Mouse (Mus musculus) midbrain, embryonic 14.5 days (tissue): ENCODE results near the gene Pde1b. TPM values are rescaled to one million over a fixed set of nuclear protein-coding genes. Genes with fewer than 3 reads are reported as not detected.

ENCODE experiments used
- ATAC-seq: fragments of 200-750 bp; cut with Nextera tagmentation; 2 replicates; pipeline ENCODE4 v1.8.0; 2017; ENCODE audit warnings: moderate number of reproducible peaks, moderate library complexity; ENCODE audit not compliant: low FRiP score, low TSS enrichment
- DNase-seq: peaks from one replicate; pipeline ENCODE4 v3.0.0-alpha.2; 2015
- H3K27ac ChIP-seq: fragments of 300-500 bp; sonication (generic); replicated peaks from 2 replicates; pipeline ENCODE4 v1.5.1; 2014; ENCODE audit warnings: mild to moderate bottlenecking, low read depth, low read length, moderate library complexity
- H3K27me3 ChIP-seq: fragments of 300-500 bp; sonication (generic); 2 replicates; pipeline ENCODE4 v1.6.1; 2014; ENCODE audit warnings: low read length, control low read depth, mixed read lengths; ENCODE audit not compliant: control insufficient read depth, insufficient read depth
- H3K36me3 ChIP-seq: fragments of 300-500 bp; sonication (generic); 2 replicates; pipeline ENCODE4 v1.6.1; 2014; ENCODE audit warnings: low read length, control low read depth; ENCODE audit not compliant: control insufficient read depth, insufficient read depth
- H3K4me1 ChIP-seq: fragments of 300-500 bp; sonication (generic); 2 replicates; pipeline ENCODE4 v1.6.1; 2014; ENCODE audit warnings: mild to moderate bottlenecking, antibody characterized with exemption, low read length, control low read depth; ENCODE audit not compliant: control insufficient read depth, insufficient read depth
- H3K4me2 ChIP-seq: fragments of 300-500 bp; sonication (generic); 2 replicates; pipeline ENCODE4 v1.6.1; 2014; ENCODE audit warnings: mild to moderate bottlenecking, low read length, moderate library complexity
- H3K4me3 ChIP-seq: fragments of 300-500 bp; sonication (generic); replicated peaks from 2 replicates; pipeline ENCODE4 v1.5.1; 2014; ENCODE audit warnings: low read depth, low read length
- H3K9ac ChIP-seq: fragments of 300-500 bp; sonication (generic); replicated peaks from 2 replicates; pipeline ENCODE4 v1.6.1; 2014; ENCODE audit warnings: mild to moderate bottlenecking, low read length, moderate library complexity
- H3K9me3 ChIP-seq: fragments of 300-500 bp; sonication (generic); 2 replicates; pipeline ENCODE4 v1.6.1; 2016; ENCODE audit warnings: low read length, control low read depth, mixed read lengths; ENCODE audit not compliant: control insufficient read depth
- WGBS: fragments of 180-500 bp; shearing (Covaris S2); extraction: QIAGEN DNeasy Blood & Tissue Kit; methylation state at CpG from one replicate; pipeline ENCODE4 v1.1.7; 2014; 5-methylcytosine and 5-hydroxymethylcytosine counted together
- polyA plus RNA-seq: library from polyadenylated mRNA; unstranded; fragments of >200 nt; fragmentation: Nextera tagmentation; extraction: Ambion mirVana; gene quantifications from 2 replicates; pipeline ENCODE4 v1.2.1, GENCODE M21; 2014

The Pde1b gene
- polyA plus RNA-seq, 1 experiment from 2014 or later = 90.8 TPM

- no peak for DNase-seq
- Histone ChIP-seq H3K9me3 (no peaks in the 10 kb centered on the region), H3K4me2 (peak overlapping the region; percentile 85), H3K9ac (peak overlapping the region; percentile 77), H3K4me1 (peaks cover 17% of the 10 kb centered on the region), H3K27ac (peak overlapping the region; percentile 73), H3K36me3 (peaks cover 3% of the 10 kb centered on the region; the same call in 1 of the 2 replicates), H3K4me3 (peak overlapping the region; percentile 81), H3K27me3 (no peaks in the 10 kb centered on the region)
- ATAC-seq = no peak
- WGBS = 21% methylated on average over 2 of the region's 2 CpGs
These were observed 33.6 kb downstream of the Pde1b start for GRCm38 (mm10) chr15:103536456-103536855.

GRCm38 (mm10) chr15:103537011-103537821 is 34.4 kb downstream of the Pde1b start:
- peak overlapping the region; percentile 85 for H3K4me2 ChIP-seq
- H3K9me3 ChIP-seq = no peaks in the 10 kb centered on the region
- WGBS = under 1% methylated on average over 37 of the region's 37 CpGs
- H3K9ac ChIP-seq = peak overlapping the region; percentile 77
- peaks cover 3% of the 10 kb centered on the region; the same call in 1 of the 2 replicates for H3K36me3 ChIP-seq
- H3K27ac ChIP-seq = peak overlapping the region; percentile 73
- ATAC-seq (peak; percentile 65), DNase-seq (peak; percentile 60)
- H3K27me3 ChIP-seq = no peaks in the 10 kb centered on the region
- H3K4me3 ChIP-seq = peak overlapping the region; percentile 81
- H3K4me1 ChIP-seq = peaks cover 17% of the 10 kb centered on the region

- ATAC-seq (peak; percentile 88), DNase-seq (peak; percentile 91)
- Histone ChIP-seq H3K36me3 (peaks cover 3% of the 10 kb centered on the region; the same call in 1 of the 2 replicates), H3K4me2 (peak within 1 kb of the TSS; percentile 85), H3K9me3 (no peaks in the 10 kb centered on the region), H3K27me3 (no peaks in the 10 kb centered on the region), H3K9ac (peak within 1 kb of the TSS; percentile 77), H3K4me1 (peaks cover 17% of the 10 kb centered on the region), H3K27ac (peak within 1 kb of the TSS; percentile 73), H3K4me3 (peak within 1 kb of the TSS; percentile 81)
- under 1% methylated on average over 36 of the region's 36 CpGs for WGBS
These were observed 35.0 kb downstream of the Pde1b start, which contains the start of gene Ppp1r1a for GRCm38 (mm10) chr15:103537822-103538213. Gene Ppp1r1a, minus strand, starts transcription at chr15:103538003.

GRCm38 (mm10) chr15:103539259-103539658 is 36.4 kb downstream of the Pde1b start:
- Histone ChIP-seq H3K27ac (no peak overlapping the region), H3K4me2 (no peak overlapping the region), H3K36me3 (peaks cover 3% of the 10 kb centered on the region; the same call in 1 of the 2 replicates), H3K4me1 (peaks cover 17% of the 10 kb centered on the region), H3K9ac (no peak overlapping the region), H3K27me3 (no peaks in the 10 kb centered on the region), H3K4me3 (no peak overlapping the region), H3K9me3 (no peaks in the 10 kb centered on the region)
- DNase-seq (no peak), ATAC-seq (no peak)
- WGBS = 57% methylated on average over 2 of the region's 2 CpGs

- WGBS = 86% methylated on average over 1 of the region's 1 CpGs
These were observed 37.8 kb downstream of the Pde1b start for GRCm38 (mm10) chr15:103540646-103541045.

GRCm38 (mm10) chr15:103542526-103542925 is 39.7 kb downstream of the Pde1b start:
- Histone ChIP-seq H3K36me3 (no peaks in the 10 kb centered on the region), H3K9me3 (no peaks in the 10 kb centered on the region), H3K9ac (no peak overlapping the region), H3K27ac (no peak overlapping the region), H3K4me1 (0 out of 2 replicates have a peak, but pooled peaks cover 6% of the 10 kb centered on the region), H3K4me3 (no peak overlapping the region), H3K4me2 (no peak overlapping the region), H3K27me3 (no peaks in the 10 kb centered on the region)
- DNase-seq = no peak
- ATAC-seq = no peak

More at GRCm38 (mm10) chr15:103540646-103541045, 37.8 kb downstream of the Pde1b start:
- H3K27me3 ChIP-seq = no peaks in the 10 kb centered on the region
- H3K36me3 ChIP-seq = no peaks in the 10 kb centered on the region
- peaks cover 14% of the 10 kb centered on the region for H3K4me1 ChIP-seq
- H3K27ac ChIP-seq = no peak overlapping the region
- H3K9me3 ChIP-seq = no peaks in the 10 kb centered on the region
- no peak for ATAC-seq
- no peak overlapping the region for H3K4me3 ChIP-seq
- H3K9ac ChIP-seq = no peak overlapping the region
- H3K4me2 ChIP-seq = no peak overlapping the region
- DNase-seq = no peak

GRCm38 (mm10) chr15:103547983-103548382 is 45.1 kb downstream of the Pde1b start:
- ATAC-seq (no peak), DNase-seq (no peak)
- Histone ChIP-seq H3K4me3 (no peak overlapping the region), H3K4me2 (no peak overlapping the region), H3K9me3 (no peaks in the 10 kb centered on the region), H3K27me3 (no peaks in the 10 kb centered on the region), H3K9ac (no peak overlapping the region), H3K36me3 (no peaks in the 10 kb centered on the region), H3K4me1 (no peaks in the 10 kb centered on the region), H3K27ac (no peak overlapping the region)
- WGBS = 88% methylated on average over 3 of the region's 3 CpGs

GRCm38 (mm10) chr15:103549475-103549874 is 46.6 kb downstream of the Pde1b start:
- no peaks in the 10 kb centered on the region for H3K27me3 ChIP-seq
- H3K9me3 ChIP-seq = no peaks in the 10 kb centered on the region; the same call in 1 of the 2 replicates
- H3K4me3 ChIP-seq = no peak overlapping the region
- no peak overlapping the region for H3K27ac ChIP-seq
- DNase-seq = no peak
- H3K9ac ChIP-seq = no peak overlapping the region
- no peaks in the 10 kb centered on the region for H3K36me3 ChIP-seq
- ATAC-seq = no peak
- no peaks in the 10 kb centered on the region for H3K4me1 ChIP-seq
- 91% methylated on average over 1 of the region's 1 CpGs for WGBS
- no peak overlapping the region for H3K4me2 ChIP-seq

- Histone ChIP-seq H3K27ac (no peak overlapping the region), H3K9me3 (no peaks in the 10 kb centered on the region; the same call in 1 of the 2 replicates), H3K4me3 (no peak overlapping the region), H3K36me3 (no peaks in the 10 kb centered on the region), H3K27me3 (no peaks in the 10 kb centered on the region), H3K4me2 (no peak overlapping the region), H3K9ac (no peak overlapping the region), H3K4me1 (no peaks in the 10 kb centered on the region)
- DNase-seq (no peak), ATAC-seq (no peak)
- WGBS = 51% methylated on average over 1 of the region's 1 CpGs
These were observed 48.2 kb downstream of the Pde1b start for GRCm38 (mm10) chr15:103551053-103551452.
